Mouse (Mus musculus) G1E (cell line): Measurements from ENCODE around the gene Oxsr1. TPM values are rescaled to one million over a fixed set of nuclear protein-coding genes. Genes with fewer than 3 reads are reported as not detected.
"Not testable (repeated sequence)": the region's sequence is repeated elsewhere in the genome, so short reads cannot be mapped to it uniquely, and the experiment has no call there.

Source experiments
- ATAC-seq: 2 replicates; pipeline ENCODE4 v1.8.0; 2016; ENCODE audit warnings: mild to moderate bottlenecking; ENCODE audit not compliant: insufficient number of reproducible peaks, poor library complexity, low FRiP score, severe bottlenecking; ENCODE audit errors: extremely low read depth
- DNase-seq: peaks from one replicate; pipeline ENCODE4 v3.0.0; 2012; ENCODE audit warnings: low spot score
- H3K27me3 ChIP-seq: 2 replicates; pipeline ENCODE4 v1.6.1; 2012; ENCODE audit warnings: mild to moderate bottlenecking, low read length, inconsistent platforms; ENCODE audit not compliant: insufficient read depth
- H3K36me3 ChIP-seq: replicated peaks from 2 replicates; pipeline ENCODE3; 2012; ENCODE audit warnings: mild to moderate bottlenecking, inconsistent platforms
- H3K4me1 ChIP-seq: 2 replicates; pipeline ENCODE4 v1.6.1; 2012; ENCODE audit warnings: low read depth, low read length, inconsistent platforms, mixed read lengths; ENCODE audit not compliant: insufficient read depth
- H3K4me3 ChIP-seq: 2 replicates; pipeline ENCODE4 v1.5.1; 2012; ENCODE audit warnings: low read depth, mild to moderate bottlenecking, inconsistent platforms, low read length, moderate library complexity, mixed read lengths
- H3K9me3 ChIP-seq: replicated peaks from 2 replicates; pipeline ENCODE4 v1.6.1; 2012; ENCODE audit warnings: inconsistent platforms
- CTCF ChIP-seq: IDR thresholded peaks from 2 replicates; pipeline ENCODE4 v1.5.1; 2012; ENCODE audit warnings: low read depth, low read length, inconsistent platforms, mixed read lengths
- GATA1 ChIP-seq: IDR thresholded peaks from 2 replicates; pipeline ENCODE4 v1.6.1; 2012; ENCODE audit warnings: borderline replicate concordance, low read length, inconsistent platforms, mixed read lengths
- GATA2 ChIP-seq: IDR thresholded peaks from 2 replicates; pipeline ENCODE4 v1.6.1; 2012; ENCODE audit warnings: low read depth, low read length, inconsistent platforms, borderline replicate concordance
- POLR2AphosphoS5 ChIP-seq: IDR thresholded peaks from 2 replicates; pipeline ENCODE4 v1.6.1; 2012; ENCODE audit warnings: low read depth, low read length, inconsistent platforms; ENCODE audit not compliant: insufficient replicate concordance
- TAL1 ChIP-seq: conservative IDR thresholded peaks from 2 replicates; pipeline ENCODE4 v1.6.1; 2012; ENCODE audit warnings: low read depth, low read length, inconsistent platforms, mixed read lengths
- polyA plus RNA-seq: library from polyadenylated mRNA; stranded (reverse); fragments of >175 nt; gene quantifications from 2 replicates; pipeline ENCODE4 v1.2.3, GENCODE M21; 2012
- total RNA-seq, 2 experiments: library from RNA; stranded (forward) in 1 of 2; stranded (reverse) in 1 of 2; fragments of 200-1000 nt in 1 of 2; fragments of >200 nt in 1 of 2; fragmentation: Nextera tagmentation in 1 of 2; gene quantifications; 2 replicates each; pipeline ENCODE4 v1.2.3; 2014 to 2017

Gene Oxsr1
- total and polyA plus RNA-seq, 3 experiments: 14.7 to 59.7 (median 56.3) TPM

DNA sequence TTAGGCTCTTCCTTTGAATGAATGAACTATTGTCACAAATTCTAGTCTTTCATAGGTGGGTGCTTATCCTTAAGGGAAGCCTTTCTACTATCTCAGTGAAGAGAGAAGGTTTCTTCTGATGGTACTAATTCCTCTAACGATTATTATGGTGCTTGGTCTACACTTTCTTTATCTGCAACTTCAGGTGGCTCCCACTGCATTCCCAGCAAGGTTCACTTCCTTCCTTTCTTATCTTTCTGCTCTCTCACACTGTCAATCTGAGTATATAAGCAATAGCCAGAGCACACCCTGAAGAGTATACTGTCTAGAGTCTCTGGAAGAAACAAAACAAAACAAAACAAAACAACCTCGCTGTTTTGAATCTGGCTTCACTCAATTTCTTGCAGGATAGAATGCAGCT lies 102.6 kb downstream of the Oxsr1 start:
- no peak overlapping the region for H3K4me3 ChIP-seq
- DNase-seq: no peak
- H3K27me3 ChIP-seq: no peaks in the 10 kb centered on the region
- no peak for ATAC-seq
- no peaks in the 10 kb centered on the region for H3K4me1 ChIP-seq
- no peak for TF ChIP-seq GATA2
- no peak for TF ChIP-seq TAL1
- no peak for TF ChIP-seq CTCF
- no peak for TF ChIP-seq GATA1
- H3K9me3 ChIP-seq: 0 out of 2 replicates have a peak, but pooled peaks cover 2% of the 10 kb centered on the region
- no peaks in the 10 kb centered on the region for H3K36me3 ChIP-seq

DNA sequence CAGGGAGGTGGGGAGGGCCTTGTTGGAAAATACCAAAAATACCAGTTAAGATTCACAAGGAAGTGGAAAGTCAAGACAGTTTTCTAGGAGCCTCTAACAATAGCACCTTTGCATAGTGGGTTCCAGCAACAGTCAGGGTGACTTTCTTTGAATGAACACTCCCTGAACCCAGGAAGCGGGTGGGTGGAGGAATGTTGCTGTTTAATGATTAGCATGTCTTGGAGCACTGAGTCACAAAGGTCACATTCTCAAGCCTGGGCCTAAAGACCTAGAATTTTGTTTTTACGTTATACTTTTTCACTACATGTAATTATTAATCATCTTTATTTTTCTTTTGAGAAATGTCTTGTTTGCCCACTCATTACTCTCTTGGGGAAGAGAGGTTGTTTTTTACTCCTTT lies 106.9 kb downstream of the Oxsr1 start:
- H3K27me3 ChIP-seq, H3K4me1 ChIP-seq, H3K36me3 ChIP-seq, H3K9me3 ChIP-seq, DNase-seq, H3K4me3 ChIP-seq, ATAC-seq: not testable (repeated sequence)

DNA sequence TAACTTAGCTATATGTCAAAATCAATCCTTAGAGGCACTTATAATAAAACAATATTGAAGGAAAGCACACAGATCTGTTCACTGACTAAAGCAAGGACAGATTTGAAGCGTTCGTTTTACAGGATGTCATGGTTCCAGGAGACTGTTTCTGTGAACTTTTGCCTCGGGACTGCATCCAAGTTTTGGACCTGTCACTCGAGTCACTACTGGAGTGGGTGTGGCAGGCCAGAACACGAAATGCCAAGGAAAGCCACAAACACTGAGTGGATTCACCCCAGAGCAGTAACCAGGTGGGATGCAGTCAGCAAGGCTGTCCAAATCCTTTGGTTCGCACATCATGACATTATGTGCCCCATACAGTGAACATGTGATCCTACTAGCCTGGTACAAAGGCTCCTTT lies 107.6 kb downstream of the Oxsr1 start:
- no peak for TF ChIP-seq GATA2
- TF ChIP-seq GATA1: no peak
- no peak for TF ChIP-seq TAL1
- TF ChIP-seq POLR2AphosphoS5: no peak
- H3K9me3 ChIP-seq: 0 out of 2 replicates have a peak, but pooled peaks cover 4% of the 10 kb centered on the region

DNA sequence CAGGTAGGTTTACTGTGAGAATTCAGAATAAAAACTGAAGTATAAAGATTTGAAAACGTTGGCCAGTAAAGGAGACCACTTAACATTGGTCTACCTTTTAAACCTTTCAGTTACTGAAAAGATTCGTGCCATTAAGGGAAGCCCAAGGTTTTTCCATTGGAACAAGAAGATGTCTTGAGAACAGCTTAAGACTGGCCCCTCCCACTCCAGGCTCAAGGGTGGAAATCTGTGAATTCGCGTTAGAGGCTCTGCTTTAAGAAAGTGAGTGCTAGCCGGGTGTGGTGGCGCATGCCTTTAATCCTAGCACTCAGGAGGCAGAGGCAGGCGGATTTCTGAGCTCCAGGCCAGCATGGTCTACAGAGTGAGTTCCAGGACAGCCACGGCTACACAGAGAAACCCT lies 109.2 kb downstream of the Oxsr1 start:
- no peaks in the 10 kb centered on the region for H3K36me3 ChIP-seq
- no peaks in the 10 kb centered on the region for H3K4me1 ChIP-seq
- H3K9me3 ChIP-seq: peaks cover 4% of the 10 kb centered on the region; the same call in 1 of the 2 replicates
- ATAC-seq (no peak), DNase-seq (no peak)
- no peaks in the 10 kb centered on the region for H3K27me3 ChIP-seq
- TF ChIP-seq TAL1 (no peak), CTCF (no peak), POLR2AphosphoS5 (no peak), GATA1 (no peak), GATA2 (no peak)
- H3K4me3 ChIP-seq: no peak overlapping the region

More for the DNA sequence above, 107.6 kb downstream of the Oxsr1 start:
- H3K4me3 ChIP-seq: no peak overlapping the region
- H3K4me1 ChIP-seq: no peaks in the 10 kb centered on the region
- no peak for ATAC-seq
- no peaks in the 10 kb centered on the region for H3K36me3 ChIP-seq
- no peaks in the 10 kb centered on the region for H3K27me3 ChIP-seq
- no peak for DNase-seq

DNA sequence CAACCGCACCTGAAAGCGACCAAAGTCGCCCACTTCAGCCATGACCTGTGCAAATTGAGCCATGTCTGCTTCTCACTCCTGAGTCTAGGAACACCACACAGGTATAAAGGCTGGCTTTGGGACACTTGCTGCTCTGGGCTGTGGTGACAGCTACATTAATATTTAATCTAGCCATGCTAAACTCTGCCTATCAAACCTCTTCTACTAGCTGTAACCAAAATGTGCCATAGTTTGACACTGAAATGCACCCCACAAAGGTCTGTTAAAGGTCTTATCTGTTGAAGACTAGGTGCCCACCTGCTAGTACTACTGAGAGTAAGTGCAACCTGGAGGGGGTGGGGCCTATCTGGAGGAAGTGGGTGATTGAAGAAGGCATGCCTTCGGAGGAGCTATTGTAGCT lies 113.2 kb downstream of the Oxsr1 start, which contains the start of gene Slc22a13:
Gene Slc22a13, minus strand, starts transcription at position 101 of the 400 bp plus-strand sequence.
- Histone ChIP-seq H3K27me3 (no peaks in the 10 kb centered on the region), H3K36me3 (no peaks in the 10 kb centered on the region), H3K9me3 (peaks cover 22% of the 10 kb centered on the region), H3K4me3 (no peak within 1 kb of the TSS), H3K4me1 (no peaks in the 10 kb centered on the region)
- DNase-seq: no peak
- no peak for TF ChIP-seq GATA2
- TF ChIP-seq GATA1: no peak
- TF ChIP-seq TAL1: no peak
- no peak for TF ChIP-seq CTCF
- TF ChIP-seq POLR2AphosphoS5: no peak
- ATAC-seq: no peak

DNA sequence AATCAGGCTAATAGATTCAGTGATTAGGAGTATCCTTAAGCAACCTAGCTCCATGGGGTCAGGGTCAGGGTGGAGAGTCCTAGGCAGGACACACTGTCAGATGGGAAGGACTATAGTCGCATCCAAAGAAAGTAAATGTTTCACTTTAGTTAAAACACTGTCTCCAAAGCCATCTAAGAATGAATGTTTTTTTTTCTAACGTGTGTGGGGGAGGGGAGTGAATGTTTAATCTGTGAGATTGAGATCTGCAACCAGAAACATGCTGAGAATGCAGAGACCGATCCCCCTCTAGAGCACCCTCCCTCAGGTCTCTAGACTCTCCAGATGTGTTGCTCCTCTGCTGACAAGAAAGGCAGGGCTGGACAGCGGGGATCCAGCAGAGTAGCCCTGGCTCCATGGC lies 115.1 kb downstream of the Oxsr1 start:
- DNase-seq (no peak), ATAC-seq (no peak)
- TF ChIP-seq GATA1 (no peak), CTCF (no peak), GATA2 (no peak), POLR2AphosphoS5 (no peak), TAL1 (no peak)
- Histone ChIP-seq H3K4me1 (no peaks in the 10 kb centered on the region), H3K36me3 (no peaks in the 10 kb centered on the region), H3K27me3 (no peaks in the 10 kb centered on the region), H3K4me3 (no peak overlapping the region), H3K9me3 (peaks cover 28% of the 10 kb centered on the region)

DNA sequence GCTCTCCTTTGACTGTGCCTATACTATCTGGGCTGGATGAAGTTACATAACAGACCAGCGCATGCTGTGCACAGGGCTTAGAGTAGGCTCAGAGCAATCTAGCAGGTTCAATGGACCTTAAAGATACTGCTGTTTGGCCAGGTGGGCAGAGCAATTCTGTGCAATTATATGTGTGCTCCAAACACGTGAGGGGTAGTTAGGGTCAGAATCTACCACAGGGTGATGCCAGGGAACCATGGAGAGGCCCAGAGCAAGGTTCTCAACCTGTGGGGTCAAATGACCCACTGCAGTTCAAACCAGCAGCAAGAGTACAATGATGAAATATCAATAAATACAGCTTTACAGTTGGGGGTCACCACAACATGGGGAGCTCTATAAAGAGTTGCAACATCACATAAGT lies 115.6 kb downstream of the Oxsr1 start:
- H3K27me3 ChIP-seq: no peaks in the 10 kb centered on the region
- H3K36me3 ChIP-seq: no peaks in the 10 kb centered on the region
- H3K4me3 ChIP-seq: no peak overlapping the region
- no peak for TF ChIP-seq GATA1
- ATAC-seq: no peak
- DNase-seq: no peak
- H3K9me3 ChIP-seq: peaks cover 29% of the 10 kb centered on the region
- H3K4me1 ChIP-seq: no peaks in the 10 kb centered on the region
